Mouse (Mus musculus): ENCODE measurements around the gene Fbxo2.
"Not testable (repeated sequence)": the region's sequence is repeated elsewhere in the genome, so short reads cannot be mapped to it uniquely, and the experiment has no call there.

Gene Fbxo2

DNA sequence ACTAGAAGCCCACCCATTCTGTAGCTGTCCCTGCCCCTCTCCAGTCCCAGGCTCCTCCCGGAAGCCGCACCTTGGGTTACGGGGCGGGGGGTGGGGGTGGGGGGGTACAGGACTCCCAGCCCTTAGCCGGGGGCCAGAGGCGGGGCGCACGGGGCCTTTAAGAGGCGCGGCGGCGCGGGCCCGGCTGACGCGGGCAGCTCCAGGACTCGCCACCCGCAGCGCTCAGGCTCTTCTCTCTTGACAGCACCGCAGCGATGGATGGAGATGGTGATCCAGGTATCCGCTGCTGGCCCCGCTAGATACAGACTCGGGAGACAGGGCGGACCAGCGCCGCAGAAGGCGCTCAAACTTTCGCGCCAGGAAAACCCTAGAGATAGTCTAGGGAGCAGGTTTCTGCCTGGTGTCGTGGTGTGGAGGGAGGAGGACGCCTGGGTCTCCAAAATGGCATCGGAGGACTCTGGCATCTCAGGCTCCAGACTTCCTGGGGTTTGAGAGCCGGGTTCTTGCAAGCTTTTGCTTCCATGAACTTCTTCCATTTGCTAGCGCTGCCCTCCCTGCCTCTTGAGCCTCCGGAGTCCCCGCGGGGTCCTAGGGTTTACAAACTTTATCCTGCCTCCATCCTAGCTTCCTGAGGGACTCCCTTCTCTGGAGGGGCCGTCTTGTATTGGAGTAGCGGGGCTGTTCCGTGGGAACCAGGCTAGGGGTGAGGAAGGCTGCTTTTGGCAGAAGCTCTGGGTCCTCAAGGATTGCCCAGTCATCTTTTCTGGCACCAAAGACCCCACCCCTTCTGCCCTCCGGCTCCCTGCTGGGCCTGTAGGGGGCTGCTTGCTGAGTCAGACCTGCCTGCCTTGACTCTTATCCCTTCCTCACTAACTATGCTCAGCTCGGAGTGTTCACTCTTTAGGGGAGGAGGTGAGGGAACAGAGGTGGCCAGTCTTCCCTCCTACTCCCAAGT is at the start of gene Fbxo2, which contains the start of gene Fbxo44:
Gene Fbxo2, plus strand, starts transcription at position 186 of the 955 bp plus-strand sequence.
Gene Fbxo44, minus strand, starts transcription at position 47 of the 955 bp plus-strand sequence.
- no peak for DNase-seq (ENCODE audit: low spot score in 2 of 2)

DNA sequence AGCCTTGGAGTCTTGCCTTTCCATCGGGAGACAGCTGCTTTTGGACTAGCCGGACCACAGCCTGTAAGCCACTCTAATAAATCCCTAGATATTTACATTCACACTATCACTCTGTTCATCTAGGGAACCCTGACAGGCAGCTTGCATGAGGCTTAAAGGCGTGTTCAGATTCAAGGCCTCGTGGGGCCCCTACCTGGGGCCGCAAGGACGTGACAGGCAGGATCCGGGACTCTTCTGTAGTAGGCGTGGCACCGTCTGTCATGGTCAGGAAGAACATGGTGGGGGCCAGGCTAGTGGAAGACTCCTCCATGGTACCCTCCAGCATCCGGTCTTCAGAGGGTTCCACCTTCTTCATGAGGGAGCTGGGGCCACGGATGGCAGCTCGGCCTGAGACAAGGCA is 47.9 kb upstream of the Fbxo2 start:
- DNase-seq (ENCODE audit: low spot score in 2 of 2): no peak

- peak; percentile 56 to 75 for DNase-seq (ENCODE audit: low spot score in 2 of 2)
Measured at GRCm38 (mm10) chr4:148114758-148115391, 45.5 kb upstream of the Fbxo2 start.

DNA sequence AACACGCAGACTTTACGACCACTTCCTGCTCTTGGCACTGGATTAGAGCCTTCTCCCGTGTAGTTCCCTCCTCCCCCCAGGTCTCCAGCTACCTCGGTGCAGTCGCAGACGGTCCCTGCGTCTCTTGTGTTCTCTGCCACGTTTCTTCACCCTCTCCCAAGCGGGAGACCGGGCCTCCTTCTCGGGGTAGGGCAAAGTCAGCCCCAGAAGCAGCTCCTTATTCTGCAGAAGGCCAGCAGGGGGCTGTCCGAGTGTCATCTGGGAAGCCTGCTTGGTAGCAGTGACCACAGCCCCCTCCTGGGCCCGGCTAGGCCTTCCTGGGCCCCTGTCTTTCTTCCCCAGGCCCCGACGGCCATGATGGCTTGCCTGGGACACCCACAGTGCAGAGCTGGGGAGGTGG is 45.0 kb upstream of the Fbxo2 start:
- no peak for DNase-seq (ENCODE audit: low spot score in 2 of 2)

DNA sequence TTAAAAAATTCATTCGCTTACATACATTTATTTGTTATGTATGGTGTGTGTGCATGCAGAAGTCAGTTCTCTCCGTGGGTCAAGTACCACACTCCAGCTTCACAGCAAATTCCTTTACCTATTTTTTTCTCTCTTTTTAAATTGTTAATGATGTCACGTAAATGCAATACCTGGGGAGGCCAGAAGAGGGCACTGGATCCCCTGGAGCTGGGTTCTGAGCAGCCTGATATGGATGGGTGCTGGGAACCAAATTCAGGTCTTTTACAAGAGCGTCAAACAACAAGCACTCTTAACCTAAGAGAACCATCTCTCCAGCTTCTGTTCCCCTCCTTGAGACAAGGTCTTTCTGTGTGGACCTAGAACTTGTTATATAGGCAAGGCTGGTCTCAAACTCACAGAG is 43.8 kb upstream of the Fbxo2 start:
- no peak for DNase-seq (ENCODE audit: low spot score in 2 of 2)

DNA sequence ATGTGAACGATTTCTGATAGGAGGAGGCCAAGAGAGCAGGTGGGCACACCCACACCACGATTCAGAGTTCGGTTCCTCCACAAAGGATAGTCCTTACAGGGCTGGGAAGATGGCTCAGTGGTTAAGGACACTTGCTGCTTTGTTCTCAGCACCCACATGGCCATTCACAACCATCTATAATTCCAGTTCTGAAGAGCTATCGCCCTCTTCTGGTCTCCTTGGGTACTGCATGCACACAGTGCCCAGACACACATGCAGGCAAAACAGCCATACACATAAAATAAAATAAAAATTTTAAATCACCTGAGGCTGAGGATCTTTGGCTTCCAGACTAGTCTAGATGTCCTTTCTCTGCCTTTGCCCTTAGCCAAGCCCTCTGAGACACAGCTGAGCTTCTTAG is 43.0 kb upstream of the Fbxo2 start:
- no peak for DNase-seq (ENCODE audit: low spot score in 2 of 2)

DNA sequence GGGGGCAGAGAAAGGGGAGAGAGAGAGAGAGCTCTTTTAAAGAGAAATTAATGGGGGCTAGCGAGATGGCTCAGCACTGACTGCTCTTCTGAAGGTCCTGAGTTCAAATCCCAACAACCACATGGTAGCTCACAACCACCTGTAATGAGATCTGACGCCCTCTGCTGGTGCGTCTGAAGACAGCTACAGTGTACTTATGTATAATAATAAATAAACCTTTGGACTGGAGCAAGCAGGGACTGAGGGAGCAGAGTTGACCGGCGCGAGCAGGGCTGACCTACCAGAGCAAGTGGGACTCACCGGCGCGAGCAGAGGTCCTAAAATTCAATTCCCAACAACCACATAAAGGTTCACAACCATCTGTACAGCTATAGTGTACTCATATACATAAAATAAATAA is 40.8 kb upstream of the Fbxo2 start:
- DNase-seq (ENCODE audit: low spot score in 2 of 2): not testable (repeated sequence)

- DNase-seq (ENCODE audit: low spot score in 2 of 2): no peak
Measured at GRCm38 (mm10) chr4:148120555-148120954, 39.9 kb upstream of the Fbxo2 start.

DNA sequence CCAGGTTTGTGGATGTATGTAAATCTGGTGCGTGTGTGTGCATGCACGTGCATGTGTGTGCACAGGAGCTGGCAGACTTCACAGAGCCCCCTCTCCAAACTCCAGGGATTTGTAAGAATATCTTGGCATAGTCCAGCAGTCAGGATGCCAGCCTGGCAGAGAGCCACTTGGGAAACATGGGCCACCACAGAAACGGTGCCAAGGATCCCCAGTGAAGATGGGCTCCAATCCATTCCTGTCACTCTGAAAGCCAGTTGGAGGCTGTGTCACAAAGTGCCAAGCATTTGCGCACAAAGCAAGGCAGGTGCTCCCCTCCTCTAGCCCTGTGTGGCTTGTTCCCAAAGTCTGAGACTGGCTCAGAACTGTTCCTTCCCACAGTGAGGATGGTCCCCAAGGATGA is 39.1 kb upstream of the Fbxo2 start:
- DNase-seq (ENCODE audit: low spot score in 2 of 2): peak in 1 of 2 experiments; percentile 40

DNA sequence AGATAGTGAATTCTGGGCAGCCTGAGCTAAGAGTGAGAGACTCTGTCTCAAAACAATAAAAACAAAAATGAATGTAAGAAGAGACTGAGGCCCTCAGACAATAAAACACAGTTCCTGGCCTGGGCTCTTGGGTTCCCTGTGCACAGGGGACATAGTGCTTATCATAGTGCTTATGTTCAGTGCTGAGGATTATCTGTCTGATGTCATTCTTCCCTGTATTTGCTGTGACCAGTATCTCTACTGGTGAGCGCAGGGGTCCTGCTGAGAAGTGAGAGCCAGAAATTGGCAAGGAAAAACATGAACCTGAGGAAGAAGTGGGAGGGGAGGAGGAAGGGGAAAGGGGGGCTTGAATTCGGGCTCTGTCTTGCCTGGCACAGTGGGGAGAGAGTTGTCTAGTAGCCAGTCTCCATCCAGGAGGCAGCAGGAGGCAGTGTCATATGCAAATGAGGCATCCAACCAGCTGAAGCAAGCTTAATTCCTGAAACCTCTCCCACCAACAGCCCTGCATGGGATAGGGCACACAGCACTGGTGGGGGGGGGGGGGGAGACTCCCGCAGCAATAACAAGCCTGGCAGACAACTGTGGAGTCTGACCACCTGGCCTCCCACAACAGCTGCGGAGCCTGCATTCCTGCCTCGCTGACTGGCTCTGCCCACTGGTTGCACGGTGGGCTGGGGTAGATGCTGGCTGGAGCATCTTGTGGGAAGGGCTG is 38.3 kb upstream of the Fbxo2 start:
- no peak for DNase-seq (ENCODE audit: low spot score in 2 of 2)

- DNase-seq (ENCODE audit: low spot score in 2 of 2): no peak
Measured at GRCm38 (mm10) chr4:148122694-148123066, 37.7 kb upstream of the Fbxo2 start.

- DNase-seq (ENCODE audit: low spot score in 2 of 2): no peak
Measured at GRCm38 (mm10) chr4:148128241-148128640, 32.2 kb upstream of the Fbxo2 start.

DNA sequence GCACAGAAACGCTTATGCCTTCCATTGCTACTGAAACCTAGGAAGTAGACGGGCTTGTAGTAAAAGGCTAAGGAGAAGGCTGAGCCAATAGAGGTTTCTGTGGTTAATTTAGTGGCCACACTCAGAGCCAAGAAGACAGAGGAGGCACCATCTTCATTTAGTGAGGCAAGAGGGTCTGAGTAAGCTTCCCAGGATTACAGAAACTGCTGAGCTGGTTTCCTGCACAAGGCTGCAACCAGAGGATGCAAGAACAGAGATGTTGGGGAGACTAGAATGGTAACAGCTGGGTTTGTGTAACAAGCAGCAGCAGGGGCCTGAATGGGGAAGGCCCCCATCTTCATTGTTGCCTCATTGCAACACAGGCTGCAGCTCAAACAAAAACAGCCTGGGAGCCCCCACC is 31.7 kb upstream of the Fbxo2 start:
- DNase-seq (ENCODE audit: low spot score in 2 of 2): no peak

GRCm38 (mm10) chr4:148130133-148130532 is 30.3 kb upstream of the Fbxo2 start, which contains the start of gene Mad2l2:
Mad2l2 (plus strand) TSS chr4:148130384.
- DNase-seq (ENCODE audit: low spot score in 2 of 2): no peak

DNA sequence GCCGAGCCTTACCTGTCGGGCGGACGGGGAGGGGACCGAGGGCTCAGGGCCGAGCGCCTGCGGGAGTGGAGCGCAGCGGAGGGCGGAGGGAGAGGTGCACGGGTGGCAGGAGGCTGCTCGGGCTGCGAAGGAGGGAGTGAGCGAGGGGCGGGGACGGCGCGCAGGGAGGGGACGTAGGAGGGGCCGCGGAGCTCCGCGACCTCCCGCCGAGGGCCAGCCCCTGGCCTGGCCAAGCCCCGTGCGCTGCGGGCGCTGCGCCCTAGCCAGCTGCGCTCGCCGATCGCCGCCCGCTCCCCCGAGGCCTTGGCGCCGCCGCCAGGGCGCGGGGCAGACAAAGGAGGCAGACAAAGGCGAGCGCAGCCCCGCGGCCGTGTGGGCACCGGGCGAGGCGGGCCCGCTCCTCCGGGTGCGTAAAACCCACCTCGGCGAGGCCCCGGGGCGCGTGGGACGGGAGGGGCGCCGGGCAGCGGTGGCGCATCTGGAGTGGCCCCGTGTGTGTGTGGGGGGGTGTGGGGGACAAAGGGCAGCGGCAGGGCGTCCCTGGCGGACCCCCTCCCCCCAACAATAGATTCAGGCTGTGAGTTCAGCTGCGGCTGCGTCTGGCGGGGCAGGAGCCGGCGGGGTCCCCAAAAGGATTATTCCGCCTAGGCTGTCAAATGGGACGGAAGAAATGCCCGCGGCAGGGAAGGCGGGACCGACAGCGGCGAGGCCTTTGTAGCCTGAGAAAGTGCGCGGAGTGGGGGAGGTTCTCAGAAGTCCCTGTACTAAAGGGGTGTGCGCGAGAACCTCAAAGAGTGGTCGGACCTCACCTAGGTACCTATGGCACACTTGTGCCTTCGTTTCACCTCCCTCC is 29.6 kb upstream of the Fbxo2 start, which contains the start of gene Draxin:
Gene Draxin, minus strand, starts transcription at position 138 of the 853 bp plus-strand sequence.
- DNase-seq (ENCODE audit: low spot score in 2 of 2): no peak

DNA sequence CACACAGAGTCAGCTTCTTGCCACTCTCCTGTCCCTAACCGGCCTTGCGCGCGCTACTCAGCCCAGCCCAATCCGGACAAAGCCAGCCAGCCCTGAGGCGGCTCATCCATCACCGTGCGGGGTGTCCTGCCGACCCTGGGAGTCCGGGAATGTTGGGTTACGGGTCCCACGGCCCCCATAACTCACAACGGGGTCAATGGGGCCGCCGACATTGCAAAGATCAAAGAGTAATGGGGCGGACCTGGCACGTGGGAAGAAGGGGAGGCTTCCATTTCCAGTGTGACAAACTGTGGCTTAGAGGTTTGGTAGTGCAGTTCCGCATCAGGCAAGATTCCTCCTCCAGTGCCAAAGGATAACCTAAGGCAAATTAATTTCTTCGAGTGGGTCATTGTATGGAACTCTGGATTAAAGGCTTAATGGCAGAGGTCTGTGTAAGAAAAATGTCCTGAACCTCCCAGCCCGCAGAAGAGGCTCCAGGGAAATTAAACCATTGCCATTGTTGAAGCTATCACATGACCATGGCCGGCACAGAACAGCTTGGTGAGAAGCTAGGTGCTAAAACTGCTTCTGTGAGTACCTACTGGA is 28.8 kb upstream of the Fbxo2 start:
- no peak for DNase-seq (ENCODE audit: low spot score in 2 of 2)

DNA sequence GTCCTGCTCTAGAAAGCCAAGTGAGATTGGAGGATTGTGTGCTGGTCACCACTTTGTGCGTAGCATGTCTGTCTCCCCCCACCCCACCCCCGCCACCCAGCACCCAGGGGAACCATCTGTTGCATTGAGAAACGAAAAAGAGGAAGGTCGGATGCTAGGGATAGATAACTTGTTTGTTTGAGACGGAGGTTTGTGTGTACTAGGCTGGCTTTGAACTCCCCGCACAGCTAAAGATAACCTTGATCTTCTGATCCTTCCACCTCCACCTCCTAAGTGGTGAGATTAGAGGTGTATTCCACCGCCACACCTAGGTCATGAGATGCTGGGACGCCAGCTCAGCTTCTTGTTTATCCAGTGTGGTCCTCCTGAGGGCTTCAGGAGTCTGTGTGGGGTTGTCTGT is 25.4 kb upstream of the Fbxo2 start:
- DNase-seq (ENCODE audit: low spot score in 2 of 2): no peak

GRCm38 (mm10) chr4:148137503-148137902 is 22.9 kb upstream of the Fbxo2 start:
- no peak for DNase-seq (ENCODE audit: low spot score in 2 of 2)

- no peak for DNase-seq (ENCODE audit: low spot score in 2 of 2)
Measured at GRCm38 (mm10) chr4:148139767-148140097, 20.7 kb upstream of the Fbxo2 start.

DNA sequence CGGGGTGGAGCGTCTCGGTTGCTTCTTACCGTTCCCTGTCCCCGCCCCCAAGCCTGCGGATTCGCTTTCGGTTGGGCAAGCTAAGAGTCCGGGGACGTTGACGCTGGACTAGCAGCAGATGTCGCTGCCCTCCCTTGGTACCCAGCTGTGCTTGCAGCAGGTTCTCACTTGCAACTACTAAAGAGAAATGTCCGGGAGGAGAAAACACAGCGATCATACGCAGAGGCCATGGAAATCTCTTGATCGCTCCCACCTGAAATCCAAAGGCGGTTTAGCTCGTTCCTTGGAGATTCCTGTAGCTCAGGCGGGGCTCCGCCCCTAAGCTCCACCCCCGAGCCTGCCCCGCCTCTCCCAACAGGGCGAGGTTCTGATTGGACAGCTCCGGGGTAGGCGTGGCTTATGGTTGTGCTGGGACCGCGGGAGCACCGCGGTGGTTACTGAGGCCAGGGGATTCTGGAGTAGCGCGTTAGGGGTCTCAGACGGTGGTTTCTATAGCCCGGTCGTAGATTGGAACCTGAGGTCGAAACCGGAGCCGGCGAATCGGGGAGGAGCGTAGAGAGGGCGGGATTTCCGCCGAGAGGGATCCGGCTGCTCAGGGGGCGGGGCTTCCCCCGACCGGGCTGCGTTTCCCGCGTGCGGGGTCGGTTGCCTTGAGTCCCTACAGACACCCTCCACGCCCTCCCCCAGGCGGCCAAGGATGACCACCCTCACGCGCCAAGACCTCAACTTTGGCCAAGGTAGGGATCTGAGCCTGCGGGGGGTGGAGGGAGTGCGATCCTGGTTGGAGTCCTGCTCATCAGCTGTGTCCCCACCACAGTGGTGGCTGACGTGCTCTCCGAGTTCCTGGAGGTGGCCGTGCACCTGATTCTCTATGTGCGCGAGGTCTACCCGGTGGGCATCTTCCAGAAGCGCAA is 20.1 kb upstream of the Fbxo2 start:
- peak; percentile 91 for DNase-seq (ENCODE audit: low spot score in 2 of 2)

All from frontal cortex, postnatal 25 days (tissue).